20 mouse cellular contexts compared by ENCODE assay signal in genomic region chr10:69573054-69573453, GRCm38 (mm10).
DNase-seq lines count a peak whose midpoint lies in the region; ATAC-seq and TF ChIP-seq lines count a peak whose summit lies in the region.
"Had no signal": no experiment of that assay in that cellular context is flagged by ENCODE, and none has a peak within 500 bp of the region (broad histone marks: within the 10 kb centered on the region; RNA-seq: fewer than 3 reads in every experiment).

No protein-coding gene starts in this region.

- intact Hi-C loops in heart, adult 2 months (cut with DNase I) = loop anchor here (5.0 kb wide), 1 partner anchor 36 kb away; no protein-coding TSS in a partner anchor

- no peaks in the 10 kb centered on the region for H3K9me3 ChIP-seq in heart, embryonic 10.5 days
- no peaks in the 10 kb centered on the region for H3K9me3 ChIP-seq in forebrain, embryonic 15.5 days
- no peaks in the 10 kb centered on the region for H3K9me3 ChIP-seq in midbrain, postnatal 0 days (ENCODE audit: low read length)
- H3K9me3 ChIP-seq: liver, embryonic 15.5 days had no signal

- no peak for DNase-seq in heart, embryonic 10.5 days (ENCODE audit: low spot score)
- DNase-seq in heart, adult 2 months = no peak
- no peak for DNase-seq in layer of hippocampus, adult 2 months (ENCODE audit: low spot score in 2 of 2)
- DNase-seq in layer of hippocampus, adult 11-12 months (ENCODE audit: low spot score) = no peak
- no peak for DNase-seq in midbrain, postnatal 0 days (ENCODE audit: low spot score)
- DNase-seq in adrenal gland, postnatal 10 days = no peak
- DNase-seq: adrenal gland, postnatal 36 days; B cell, adult 2 months; cerebellum, adult 8-10 months; gastrocnemius, postnatal 14 days; kidney, adult 2 months; kidney, postnatal 14 days; layer of hippocampus, adult 9-11 months; lung, postnatal 14 days; right cerebral cortex, postnatal 14 days had no signal

- H3K4me3 ChIP-seq in heart, embryonic 10.5 days = no peak overlapping the region
- H3K4me3 ChIP-seq in heart, adult 2 months = no peak overlapping the region
- no peak overlapping the region for H3K4me3 ChIP-seq in layer of hippocampus, adult 2 months
- no peak overlapping the region for H3K4me3 ChIP-seq in forebrain, embryonic 15.5 days
- H3K4me3 ChIP-seq in midbrain, postnatal 0 days (ENCODE audit: low read depth, low read length) = no peak overlapping the region
- H3K4me3 ChIP-seq: liver, embryonic 15.5 days; megakaryocyte, embryonic 14.5 days had no signal

- no peak for ATAC-seq in forebrain, embryonic 15.5 days (replicated peaks)
- no peak for ATAC-seq in midbrain, postnatal 0 days (ENCODE audit: low FRiP score)
- ATAC-seq: activated CD4-positive, CD25-positive, alpha-beta regulatory T cell, adult 4 months; Patski had no signal

- no peak for TF ChIP-seq CTCF in heart, adult 2 months (IDR thresholded peaks at IDR 0.05)
- TF ChIP-seq CTCF in layer of hippocampus, adult 2 months (conservative IDR thresholded peaks at IDR 0.05) = no peak
- no peak for TF ChIP-seq CTCF in midbrain, postnatal 0 days (IDR thresholded peaks at IDR 0.05)

- H3K79me2 ChIP-seq in heart, adult 2 months (replicated peaks; ENCODE audit: control insufficient read depth, insufficient read depth, low read length) = no peaks in the 10 kb centered on the region

- H3K36me3 ChIP-seq in heart, embryonic 10.5 days = no peaks in the 10 kb centered on the region
- H3K36me3 ChIP-seq in heart, adult 2 months (ENCODE audit: control insufficient read depth, insufficient read depth, low read length) = no peaks in the 10 kb centered on the region; the same call in 1 of the 2 replicates
- no peaks in the 10 kb centered on the region for H3K36me3 ChIP-seq in forebrain, embryonic 15.5 days
- H3K36me3 ChIP-seq in midbrain, postnatal 0 days (ENCODE audit: insufficient read depth, low read length) = no peaks in the 10 kb centered on the region
- H3K36me3 ChIP-seq: liver, embryonic 15.5 days had no signal

- no peak overlapping the region for H3K9ac ChIP-seq in heart, adult 2 months (ENCODE audit: low read depth, low read length)
- no peak overlapping the region for H3K9ac ChIP-seq in forebrain, embryonic 15.5 days (replicated peaks)
- H3K9ac ChIP-seq in midbrain, postnatal 0 days (replicated peaks; ENCODE audit: low read length, poor library complexity, severe bottlenecking) = no peak overlapping the region
- H3K9ac ChIP-seq: liver, embryonic 15.5 days had no signal

- 29% methylated on average over 7 of the region's 7 CpGs for WGBS in heart, embryonic 10.5 days
- WGBS in heart, adult 2 months = 55% methylated on average over 7 of the region's 7 CpGs
- 20% methylated on average over 7 of the region's 7 CpGs for WGBS in forebrain, embryonic 15.5 days
- 28% methylated on average over 7 of the region's 7 CpGs for WGBS in midbrain, postnatal 0 days

- TF ChIP-seq POLR2A in heart, adult 2 months (IDR thresholded peaks at IDR 0.05; ENCODE audit: insufficient read depth, low read depth, low read length) = no peak

- H3K4me1 ChIP-seq in heart, embryonic 10.5 days = peaks cover 92% of the 10 kb centered on the region
- H3K4me1 ChIP-seq in heart, adult 2 months (ENCODE audit: control insufficient read depth, insufficient read depth, low read length) = peaks cover 2% of the 10 kb centered on the region
- peaks cover 57% of the 10 kb centered on the region for H3K4me1 ChIP-seq in forebrain, embryonic 15.5 days
- H3K4me1 ChIP-seq in midbrain, postnatal 0 days (ENCODE audit: insufficient read depth, low read length) = peaks cover 26% of the 10 kb centered on the region
- H3K4me1 ChIP-seq: liver, embryonic 15.5 days had no signal

- peak overlapping the region; percentile 84 for H3K27ac ChIP-seq in heart, embryonic 10.5 days
- H3K27ac ChIP-seq in heart, adult 2 months = no peak overlapping the region
- H3K27ac ChIP-seq in layer of hippocampus, adult 2 months = peak overlapping the region; percentile 87
- H3K27ac ChIP-seq in forebrain, embryonic 15.5 days (replicated peaks) = peak overlapping the region; percentile 31; the same call in 1 of the 2 replicates
- 0 out of 2 replicates have a peak overlapping the region, but pooled peaks have one; percentile 47 for H3K27ac ChIP-seq in midbrain, postnatal 0 days (ENCODE audit: low read depth, low read length)
- H3K27ac ChIP-seq: liver, embryonic 15.5 days had no signal

- H3K27me3 ChIP-seq in heart, embryonic 10.5 days (ENCODE audit: insufficient read depth, poor library complexity, severe bottlenecking) = no peaks in the 10 kb centered on the region; the same call in 1 of the 2 replicates
- no peaks in the 10 kb centered on the region; the same call in none of the 2 replicates for H3K27me3 ChIP-seq in heart, adult 2 months (ENCODE audit: control insufficient read depth, insufficient read depth, low read length)
- H3K27me3 ChIP-seq in forebrain, embryonic 15.5 days = no peaks in the 10 kb centered on the region
- no peaks in the 10 kb centered on the region for H3K27me3 ChIP-seq in midbrain, postnatal 0 days (ENCODE audit: insufficient read depth, low read length)
- H3K27me3 ChIP-seq: Patski had no signal

- no peak overlapping the region for H3K4me2 ChIP-seq in forebrain, embryonic 15.5 days (replicated peaks)
- no peak overlapping the region for H3K4me2 ChIP-seq in midbrain, postnatal 0 days (ENCODE audit: low read depth, low read length, poor library complexity, severe bottlenecking)
- H3K4me2 ChIP-seq: liver, embryonic 15.5 days had no signal

- TF ChIP-seq EP300 in heart, adult 2 months (IDR thresholded peaks at IDR 0.05; ENCODE audit: insufficient read depth, low read depth, low read length) = no peak
